Mouse (Mus musculus) small intestine, adult 2 months (tissue): Measurements from ENCODE around the gene Olfr463.

ENCODE experiments used
- CTCF ChIP-seq: fragments of 200-500 bp; IDR thresholded peaks from 2 replicates; pipeline ENCODE4 v1.5.1; 2012; ENCODE audit warnings: low read depth, mild to moderate bottlenecking, control low read depth, inconsistent platforms, low read length, moderate library complexity, mixed read lengths; ENCODE audit not compliant: insufficient replicate concordance, insufficient read length; ENCODE audit errors: extremely low read depth
- POLR2A ChIP-seq: fragments of 200-500 bp; IDR thresholded peaks from 2 replicates; pipeline ENCODE4 v1.6.1; 2012; ENCODE audit warnings: low read depth, mild to moderate bottlenecking, control low read depth, inconsistent platforms, low read length, moderate library complexity

DNA sequence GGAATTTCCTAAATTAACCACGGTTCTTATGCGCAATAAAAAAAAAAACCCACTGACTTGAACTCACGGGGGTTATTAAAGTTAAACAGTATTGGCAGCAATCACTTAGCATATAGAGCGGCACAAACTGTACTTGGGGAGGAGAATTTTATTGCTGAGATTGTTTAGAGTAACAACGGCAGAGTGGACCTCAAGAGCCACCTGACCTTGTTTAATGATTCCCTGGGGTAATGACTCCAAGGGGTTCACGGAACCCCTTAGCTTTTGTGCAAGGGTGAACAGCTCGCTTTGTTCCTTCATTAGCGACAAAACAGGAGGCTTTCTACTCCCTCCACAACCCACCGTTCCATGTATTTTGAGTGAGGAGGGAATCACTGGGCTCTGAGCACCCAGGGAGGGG, 17.4 kb downstream of the Olfr463 start:
- TF ChIP-seq POLR2A, result no peak
- no peak for TF ChIP-seq CTCF
